Mouse (Mus musculus) liver, embryonic 13.5 days (tissue): Measurements from ENCODE around the gene A630076J17Rik. TPM values are rescaled to one million over a fixed set of nuclear protein-coding genes. Genes with fewer than 3 reads are reported as not detected.

Experiments used
- ATAC-seq: fragments of 200-750 bp; cut with Nextera tagmentation; 2 replicates; pipeline ENCODE4 v1.8.0; 2017; ENCODE audit warnings: low read depth, mild to moderate bottlenecking, moderate number of reproducible peaks, moderate library complexity
- DNase-seq: peaks from one replicate; pipeline ENCODE4 v3.0.0; 2022
- H3K27ac ChIP-seq: fragments of 300-500 bp; sonication (generic); 2 replicates; pipeline ENCODE4 v1.5.1; 2015; ENCODE audit warnings: moderate library complexity, mild to moderate bottlenecking, inconsistent platforms
- H3K27me3 ChIP-seq: fragments of 300-500 bp; sonication (generic); 2 replicates; pipeline ENCODE4 v1.6.1; 2015; ENCODE audit warnings: mild to moderate bottlenecking, inconsistent platforms
- H3K36me3 ChIP-seq: fragments of 300-500 bp; sonication (generic); 2 replicates; pipeline ENCODE4 v1.6.1; 2015; ENCODE audit warnings: mild to moderate bottlenecking, inconsistent platforms
- H3K4me1 ChIP-seq: fragments of 300-500 bp; sonication (generic); replicated peaks from 2 replicates; pipeline ENCODE4 v1.6.1; 2015; ENCODE audit warnings: inconsistent platforms
- H3K4me2 ChIP-seq: fragments of 300-500 bp; sonication (generic); 2 replicates; pipeline ENCODE4 v1.6.1; 2015; ENCODE audit warnings: inconsistent platforms, mild to moderate bottlenecking, moderate library complexity
- H3K4me3 ChIP-seq: fragments of 300-500 bp; sonication (generic); replicated peaks from 2 replicates; pipeline ENCODE4 v1.5.1; 2015; ENCODE audit warnings: mild to moderate bottlenecking, inconsistent platforms
- H3K9ac ChIP-seq: fragments of 300-500 bp; sonication (generic); 2 replicates; pipeline ENCODE4 v1.6.1; 2015; ENCODE audit warnings: mild to moderate bottlenecking, inconsistent platforms
- H3K9me3 ChIP-seq: fragments of 300-500 bp; sonication (generic); replicated peaks from 2 replicates; pipeline ENCODE4 v1.6.1; 2016; ENCODE audit warnings: inconsistent platforms
- WGBS: fragments of 180-500 bp; shearing (Covaris S2); methylation state at CpG from one replicate; pipeline ENCODE4 v1.1.7; 2015; ENCODE audit not compliant: insufficient replicate concordance; 5-methylcytosine and 5-hydroxymethylcytosine counted together
- polyA plus RNA-seq: library from polyadenylated mRNA; unstranded; fragments of >200 nt; fragmentation: Nextera tagmentation; extraction: Ambion mirVana; gene quantifications from 2 replicates; pipeline ENCODE4 v1.2.1, GENCODE M21; 2015

Gene A630076J17Rik
- not detected in 2 replicates for polyA plus RNA-seq

- ATAC-seq, result no peak
- H3K4me1 ChIP-seq, result peaks cover 3% of the 10 kb centered on the region; the same call in 1 of the 2 replicates
- no peaks in the 10 kb centered on the region for H3K36me3 ChIP-seq
- 11% methylated on average over 1 of the region's 1 CpGs for WGBS
- DNase-seq, result no peak
- no peak within 1 kb of the TSS for H3K4me3 ChIP-seq
- H3K27ac ChIP-seq, result no peak within 1 kb of the TSS
- H3K9ac ChIP-seq, result no peak within 1 kb of the TSS
- no peak within 1 kb of the TSS for H3K4me2 ChIP-seq
- H3K9me3 ChIP-seq, result no peaks in the 10 kb centered on the region
- H3K27me3 ChIP-seq, result peaks cover 6% of the 10 kb centered on the region; the same call in 1 of the 2 replicates
Observed at GRCm38 (mm10) chr3:107230527-107230926, at the start of gene A630076J17Rik. Gene A630076J17Rik, plus strand, starts transcription at chr3:107230614.

DNA sequence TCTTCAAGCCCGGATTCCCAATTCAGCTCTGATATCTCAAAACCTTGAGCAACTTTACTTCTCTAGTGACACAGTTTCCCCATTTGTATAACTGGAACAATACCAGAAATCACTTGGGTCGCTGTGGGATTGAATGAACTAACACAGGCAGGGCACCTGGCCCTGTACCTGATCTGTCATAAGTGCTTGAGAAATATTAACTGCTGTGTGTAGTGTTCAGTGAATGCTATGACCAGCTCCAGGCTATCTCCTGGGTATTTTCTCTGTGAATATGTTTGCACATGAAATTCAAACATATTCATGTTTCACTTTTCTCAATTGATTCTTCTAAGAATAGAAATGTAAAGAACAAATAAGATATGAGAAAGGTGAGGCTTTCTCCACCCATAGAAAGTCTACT is 49.6 kb upstream of the A630076J17Rik start:
- H3K4me3 ChIP-seq, result no peak overlapping the region
- 44% methylated on average over 2 of the region's 2 CpGs for WGBS
- no peak overlapping the region for H3K27ac ChIP-seq
- H3K27me3 ChIP-seq, result no peaks in the 10 kb centered on the region
- no peaks in the 10 kb centered on the region for H3K4me1 ChIP-seq
- no peaks in the 10 kb centered on the region for H3K36me3 ChIP-seq
- no peak for DNase-seq
- no peak for ATAC-seq
- H3K9me3 ChIP-seq, result no peaks in the 10 kb centered on the region
- H3K9ac ChIP-seq, result no peak overlapping the region
- H3K4me2 ChIP-seq, result no peak overlapping the region

DNA sequence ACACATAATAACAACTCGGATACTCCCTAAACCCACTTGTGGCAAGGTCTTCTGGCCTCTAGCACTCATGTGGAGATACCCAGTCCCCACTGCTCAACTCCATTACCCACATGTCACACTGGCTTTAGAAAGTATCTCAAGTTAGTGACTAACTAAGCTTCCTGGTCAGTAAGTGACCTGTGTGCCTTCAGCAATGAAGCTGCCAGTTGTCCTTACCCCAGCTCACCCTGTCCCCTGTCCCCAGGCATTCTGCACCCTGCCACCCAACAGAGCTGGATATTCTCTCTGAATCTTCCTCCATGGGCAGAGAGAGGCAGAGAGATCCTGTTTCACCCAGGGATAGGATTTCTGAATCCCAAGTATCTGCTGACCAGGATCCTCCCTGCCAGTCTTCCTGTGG is 47.7 kb upstream of the A630076J17Rik start, which contains the start of gene Kcna10:
Kcna10 (plus strand) TSS at position 301 of the 400 bp plus-strand sequence.
- DNase-seq, result no peak

DNA sequence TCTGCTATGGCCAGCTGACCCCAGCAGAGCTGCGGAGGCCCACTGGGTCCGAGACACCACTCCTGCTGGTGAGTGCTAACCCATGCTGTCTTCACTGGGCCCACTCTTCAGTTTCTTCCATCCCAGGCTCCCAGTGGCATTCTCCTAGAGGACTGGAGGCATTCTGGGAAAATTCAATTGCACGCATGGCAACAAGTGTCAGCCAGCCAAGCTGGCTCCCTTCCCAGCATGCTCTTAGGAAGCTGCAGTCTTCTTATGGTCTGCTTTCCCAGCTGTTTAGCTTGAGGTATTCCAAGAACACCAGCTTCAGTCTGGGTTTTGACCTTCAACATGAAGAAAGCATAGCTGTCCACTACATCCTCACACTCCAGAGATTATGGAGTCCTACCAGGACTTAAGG is 47.2 kb upstream of the A630076J17Rik start:
- DNase-seq, result no peak
- Histone ChIP-seq H3K9me3 (no peaks in the 10 kb centered on the region), H3K27me3 (no peaks in the 10 kb centered on the region), H3K36me3 (no peaks in the 10 kb centered on the region), H3K9ac (no peak overlapping the region), H3K4me2 (no peak overlapping the region), H3K4me1 (no peaks in the 10 kb centered on the region), H3K27ac (no peak overlapping the region), H3K4me3 (no peak overlapping the region)
- WGBS, result 55% methylated on average over 3 of the region's 3 CpGs
- ATAC-seq, result no peak

More for the DNA sequence above, 47.7 kb upstream of the A630076J17Rik start, which contains the start of gene Kcna10:
- no peaks in the 10 kb centered on the region for H3K36me3 ChIP-seq
- H3K4me3 ChIP-seq, result no peak within 1 kb of the TSS
- no peak within 1 kb of the TSS for H3K9ac ChIP-seq
- H3K27me3 ChIP-seq, result no peaks in the 10 kb centered on the region
- no peak within 1 kb of the TSS for H3K27ac ChIP-seq
- no peaks in the 10 kb centered on the region for H3K9me3 ChIP-seq
- ATAC-seq, result no peak
- no peak within 1 kb of the TSS for H3K4me2 ChIP-seq
- 59% methylated on average over 1 of the region's 1 CpGs for WGBS
- H3K4me1 ChIP-seq, result no peaks in the 10 kb centered on the region

GRCm38 (mm10) chr3:107185597-107185996 is 44.8 kb upstream of the A630076J17Rik start:
- DNase-seq, result no peak
- Histone ChIP-seq H3K4me3 (no peak overlapping the region), H3K4me2 (no peak overlapping the region), H3K9me3 (no peaks in the 10 kb centered on the region), H3K9ac (no peak overlapping the region), H3K27ac (no peak overlapping the region), H3K4me1 (no peaks in the 10 kb centered on the region), H3K27me3 (no peaks in the 10 kb centered on the region), H3K36me3 (no peaks in the 10 kb centered on the region)
- 61% methylated on average over 3 of the region's 3 CpGs for WGBS
- ATAC-seq, result no peak

DNA sequence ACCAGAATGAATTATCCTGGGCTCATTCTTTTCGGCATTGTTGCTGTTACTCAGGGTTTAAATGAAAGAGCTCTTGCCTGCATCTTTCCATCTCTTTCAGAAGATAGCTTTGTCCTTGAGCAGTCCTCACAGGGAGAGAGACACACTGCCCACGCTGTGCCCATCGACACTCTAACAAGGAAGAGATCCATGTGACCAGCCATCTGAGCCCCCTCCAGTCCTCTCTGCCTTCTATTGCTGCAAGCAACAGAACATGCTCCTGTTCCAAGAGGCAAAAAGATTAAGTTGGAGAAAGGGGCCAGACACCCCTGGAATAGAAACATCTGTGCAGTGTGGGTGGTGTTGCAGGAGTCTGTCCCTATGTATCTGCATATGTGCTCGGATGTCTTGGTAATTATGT is 43.4 kb upstream of the A630076J17Rik start:
- Histone ChIP-seq H3K4me2 (no peak overlapping the region), H3K36me3 (no peaks in the 10 kb centered on the region), H3K27me3 (no peaks in the 10 kb centered on the region), H3K27ac (no peak overlapping the region), H3K4me3 (no peak overlapping the region), H3K4me1 (no peaks in the 10 kb centered on the region), H3K9me3 (no peaks in the 10 kb centered on the region), H3K9ac (no peak overlapping the region)
- DNase-seq (no peak), ATAC-seq (no peak)
- 63% methylated on average over 4 of the region's 4 CpGs for WGBS

DNA sequence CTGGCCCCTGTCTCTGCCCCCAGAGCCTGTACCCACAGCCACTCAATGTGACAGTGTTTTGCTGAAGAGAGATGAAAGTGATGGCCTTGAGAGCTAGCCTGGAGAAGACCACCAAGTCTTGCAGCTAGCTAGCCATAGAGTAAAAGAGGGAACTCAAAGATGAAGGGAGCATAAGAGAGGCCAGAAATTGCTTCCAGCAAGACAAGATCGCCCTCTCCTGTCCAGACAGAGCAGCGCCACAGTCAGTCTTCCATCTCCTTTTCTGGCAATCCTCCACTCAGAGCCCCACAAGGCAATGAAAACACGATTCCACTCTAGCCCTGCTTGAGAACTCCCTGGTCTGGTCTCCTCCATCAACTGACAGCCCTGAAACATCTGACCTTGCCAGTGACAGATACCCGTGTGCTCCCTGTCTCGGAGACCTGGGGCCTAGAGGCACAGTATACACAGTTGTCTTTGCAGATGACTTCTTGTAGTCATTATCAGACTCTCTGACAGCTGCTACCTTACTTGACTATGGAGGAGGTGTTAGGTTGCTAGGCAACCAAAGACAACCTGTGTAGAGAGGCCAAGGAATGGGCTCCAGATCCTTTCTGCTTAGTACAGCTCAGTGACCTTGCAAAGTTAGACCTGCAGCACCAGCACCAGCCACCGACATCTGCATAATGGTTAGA is 42.1 kb upstream of the A630076J17Rik start:
- H3K27me3 ChIP-seq, result no peaks in the 10 kb centered on the region
- no peak for ATAC-seq
- WGBS, result 33% methylated on average over 6 of the region's 6 CpGs
- no peaks in the 10 kb centered on the region for H3K36me3 ChIP-seq
- H3K4me1 ChIP-seq, result no peaks in the 10 kb centered on the region
- H3K9me3 ChIP-seq, result no peaks in the 10 kb centered on the region
- no peak overlapping the region for H3K4me3 ChIP-seq
- no peak for DNase-seq
- no peak overlapping the region for H3K27ac ChIP-seq
- H3K9ac ChIP-seq, result no peak overlapping the region
- no peak overlapping the region for H3K4me2 ChIP-seq

DNA sequence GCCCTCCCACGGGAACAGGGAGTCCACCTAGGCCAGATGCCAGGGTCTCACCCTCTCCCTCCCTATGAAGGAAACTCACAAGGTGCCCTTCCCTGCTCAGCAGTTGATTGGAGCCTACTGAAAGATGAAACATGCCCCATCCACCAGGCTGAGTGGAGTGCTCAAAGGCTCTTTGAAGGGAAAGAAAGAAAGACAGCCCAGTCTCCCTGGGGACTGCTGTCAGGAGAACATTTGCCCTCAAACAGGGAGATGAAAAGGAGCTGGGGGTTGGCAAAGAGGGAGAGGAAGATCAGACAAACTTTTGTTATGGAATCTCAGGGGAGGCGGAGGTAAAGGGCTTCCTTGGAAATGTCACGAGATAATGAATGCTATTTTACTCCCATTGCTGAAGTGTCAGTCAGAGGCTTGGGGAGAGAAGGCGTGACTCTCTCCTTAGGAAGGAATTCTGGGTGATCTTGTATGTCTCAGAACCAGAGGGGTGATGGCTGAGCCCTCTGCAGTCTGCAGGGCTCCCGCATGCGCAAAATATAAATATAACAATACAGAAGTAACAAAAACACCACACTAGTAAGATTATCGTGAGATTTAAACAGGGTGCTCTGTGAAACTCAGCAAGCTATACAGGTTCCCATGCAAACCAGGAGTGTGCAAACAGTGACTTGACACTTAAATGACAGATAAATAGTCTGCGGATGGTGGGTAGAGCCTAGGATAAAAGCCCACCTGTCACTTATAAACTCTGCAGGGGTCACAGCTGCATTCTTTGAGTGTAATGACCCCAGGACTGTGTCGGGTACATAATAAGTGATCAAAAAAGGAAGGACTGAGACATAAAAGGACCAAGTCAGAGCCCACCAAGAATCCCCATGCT is 28.9 kb upstream of the A630076J17Rik start:
- H3K27ac ChIP-seq, result no peak overlapping the region
- H3K9me3 ChIP-seq, result no peaks in the 10 kb centered on the region
- no peak overlapping the region for H3K4me3 ChIP-seq
- H3K36me3 ChIP-seq, result no peaks in the 10 kb centered on the region
- no peak overlapping the region for H3K9ac ChIP-seq
- no peaks in the 10 kb centered on the region for H3K4me1 ChIP-seq
- no peaks in the 10 kb centered on the region for H3K27me3 ChIP-seq
- WGBS, result 46% methylated on average over 9 of the region's 9 CpGs
- no peak for ATAC-seq
- no peak for DNase-seq
- H3K4me2 ChIP-seq, result no peak overlapping the region

- Histone ChIP-seq H3K9me3 (no peaks in the 10 kb centered on the region), H3K27me3 (no peaks in the 10 kb centered on the region), H3K4me2 (no peak overlapping the region), H3K4me3 (no peak overlapping the region), H3K9ac (no peak overlapping the region), H3K27ac (no peak overlapping the region), H3K36me3 (no peaks in the 10 kb centered on the region), H3K4me1 (no peaks in the 10 kb centered on the region)
- DNase-seq (no peak), ATAC-seq (no peak)
- WGBS, result 57% methylated on average over 3 of the region's 3 CpGs
Observed at GRCm38 (mm10) chr3:107204413-107204812, 26.0 kb upstream of the A630076J17Rik start.

GRCm38 (mm10) chr3:107205170-107205569 is 25.2 kb upstream of the A630076J17Rik start:
- no peak overlapping the region for H3K4me2 ChIP-seq
- no peaks in the 10 kb centered on the region for H3K36me3 ChIP-seq
- H3K4me1 ChIP-seq, result no peaks in the 10 kb centered on the region
- no peak for DNase-seq
- no peak overlapping the region for H3K4me3 ChIP-seq
- H3K27me3 ChIP-seq, result no peaks in the 10 kb centered on the region
- H3K9ac ChIP-seq, result no peak overlapping the region
- ATAC-seq, result no peak
- no peak overlapping the region for H3K27ac ChIP-seq
- no peaks in the 10 kb centered on the region for H3K9me3 ChIP-seq

GRCm38 (mm10) chr3:107205994-107206393 is 24.4 kb upstream of the A630076J17Rik start:
- DNase-seq, result peak; percentile 13
- H3K27me3 ChIP-seq, result no peaks in the 10 kb centered on the region
- H3K4me2 ChIP-seq, result no peak overlapping the region
- H3K9ac ChIP-seq, result no peak overlapping the region
- no peak for ATAC-seq
- no peak overlapping the region for H3K4me3 ChIP-seq
- no peaks in the 10 kb centered on the region for H3K36me3 ChIP-seq
- H3K27ac ChIP-seq, result no peak overlapping the region
- H3K9me3 ChIP-seq, result no peaks in the 10 kb centered on the region
- no peaks in the 10 kb centered on the region for H3K4me1 ChIP-seq
- WGBS, result 4% methylated on average over 4 of the region's 4 CpGs
